Mouse (Mus musculus): ENCODE data around the gene BC024978.

Gene BC024978

DNA sequence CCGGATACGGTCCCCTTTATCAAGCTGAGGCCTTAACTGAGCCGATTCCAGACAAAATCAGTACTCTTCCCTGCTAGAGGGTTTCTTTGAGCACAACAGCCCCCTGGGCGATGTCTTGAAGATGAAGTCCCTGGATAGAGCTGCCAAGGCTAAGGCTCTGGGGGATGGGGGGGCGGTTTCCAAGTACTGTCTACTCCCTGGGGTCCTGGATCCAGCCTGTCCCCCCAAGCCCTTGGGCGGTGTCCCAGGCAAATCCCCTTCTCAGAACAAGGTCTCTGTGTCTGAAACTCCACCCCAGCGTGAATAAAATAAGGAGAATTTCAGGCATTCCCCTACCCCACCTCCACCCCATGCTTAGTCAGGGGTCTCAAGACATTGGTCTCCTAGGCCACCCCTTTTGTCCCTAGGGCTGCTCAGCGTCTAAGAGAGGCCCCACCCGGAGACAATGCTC lies 63.7 kb downstream of the BC024978 start:
- DNase-seq (ENCODE audit: low spot score in 2 of 2), result no peak

DNA sequence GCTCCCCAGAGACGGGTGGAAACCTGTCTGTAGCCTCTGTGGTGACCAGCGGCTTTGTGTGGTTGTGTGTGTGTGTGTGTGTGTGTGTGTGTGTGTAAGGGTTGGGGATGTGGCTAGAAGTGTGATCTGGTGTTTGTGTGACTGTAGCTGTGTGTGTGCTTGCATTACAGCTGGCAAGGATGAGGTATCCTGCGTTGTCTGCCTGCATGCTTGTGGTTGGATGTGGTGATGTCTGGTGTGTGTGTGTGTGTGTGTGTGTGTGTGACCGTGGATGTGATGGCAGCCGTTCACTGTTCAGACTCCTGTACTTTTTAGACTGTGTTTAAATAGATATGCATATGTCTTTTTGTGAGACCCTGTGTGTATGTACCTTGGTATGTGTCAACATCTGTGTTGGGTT lies 64.2 kb downstream of the BC024978 start:
- DNase-seq (ENCODE audit: low spot score in 2 of 2), result no peak

All from frontal cortex, postnatal 14 days (tissue).